Mouse (Mus musculus) forebrain, embryonic 12.5 days (tissue): ENCODE data around the gene Pdgfra. TPM values are rescaled to one million over a fixed set of nuclear protein-coding genes. Genes with fewer than 3 reads are reported as not detected.

ENCODE experiments used
- ATAC-seq: fragments of 200-750 bp; cut with Nextera tagmentation; 2 replicates; pipeline ENCODE4 v1.8.0; 2017; ENCODE audit warnings: moderate TSS enrichment; ENCODE audit not compliant: low FRiP score
- H3K27ac ChIP-seq: fragments of 300-500 bp; sonication (generic); 2 replicates; pipeline ENCODE4 v1.5.1; 2016; ENCODE audit warnings: mild to moderate bottlenecking
- H3K27me3 ChIP-seq: fragments of 300-500 bp; sonication (generic); 2 replicates; pipeline ENCODE4 v1.6.1; 2016; ENCODE audit warnings: mild to moderate bottlenecking
- H3K36me3 ChIP-seq: fragments of 300-500 bp; sonication (generic); replicated peaks from 2 replicates; pipeline ENCODE4 v1.6.1; 2016; ENCODE audit warnings: mild to moderate bottlenecking
- H3K4me1 ChIP-seq: fragments of 300-500 bp; sonication (generic); 2 replicates; pipeline ENCODE4 v1.6.1; 2016
- H3K4me2 ChIP-seq: fragments of 300-500 bp; sonication (generic); 2 replicates; pipeline ENCODE4 v1.6.1; 2016; ENCODE audit warnings: mild to moderate bottlenecking, moderate library complexity
- H3K4me3 ChIP-seq: fragments of 300-500 bp; sonication (generic); replicated peaks from 2 replicates; pipeline ENCODE4 v1.5.1; 2016; ENCODE audit warnings: mild to moderate bottlenecking
- H3K9ac ChIP-seq: fragments of 300-500 bp; sonication (generic); 2 replicates; pipeline ENCODE4 v1.6.1; 2016; ENCODE audit warnings: mild to moderate bottlenecking
- H3K9me3 ChIP-seq: fragments of 300-500 bp; sonication (generic); 2 replicates; pipeline ENCODE4 v1.6.1; 2016
- WGBS: fragments of 180-500 bp; shearing (Covaris S2); methylation state at CpG from one replicate; pipeline ENCODE4 v1.1.7; 2016; 5-methylcytosine and 5-hydroxymethylcytosine counted together
- microRNA-seq: library from miRNA; unstranded; fragments of <30 nt; microRNA quantifications from one replicate; pipeline ENCODE4, GENCODE M21; 2017
- polyA plus RNA-seq: library from polyadenylated mRNA; unstranded; fragments of >200 nt; fragmentation: Nextera tagmentation; extraction: Ambion mirVana; gene quantifications from 2 replicates; pipeline ENCODE4 v1.2.1, GENCODE M21; 2016

Pdgfra gene
- polyA plus RNA-seq, 1 experiment from 2014 or later, result 18.9 TPM

DNA sequence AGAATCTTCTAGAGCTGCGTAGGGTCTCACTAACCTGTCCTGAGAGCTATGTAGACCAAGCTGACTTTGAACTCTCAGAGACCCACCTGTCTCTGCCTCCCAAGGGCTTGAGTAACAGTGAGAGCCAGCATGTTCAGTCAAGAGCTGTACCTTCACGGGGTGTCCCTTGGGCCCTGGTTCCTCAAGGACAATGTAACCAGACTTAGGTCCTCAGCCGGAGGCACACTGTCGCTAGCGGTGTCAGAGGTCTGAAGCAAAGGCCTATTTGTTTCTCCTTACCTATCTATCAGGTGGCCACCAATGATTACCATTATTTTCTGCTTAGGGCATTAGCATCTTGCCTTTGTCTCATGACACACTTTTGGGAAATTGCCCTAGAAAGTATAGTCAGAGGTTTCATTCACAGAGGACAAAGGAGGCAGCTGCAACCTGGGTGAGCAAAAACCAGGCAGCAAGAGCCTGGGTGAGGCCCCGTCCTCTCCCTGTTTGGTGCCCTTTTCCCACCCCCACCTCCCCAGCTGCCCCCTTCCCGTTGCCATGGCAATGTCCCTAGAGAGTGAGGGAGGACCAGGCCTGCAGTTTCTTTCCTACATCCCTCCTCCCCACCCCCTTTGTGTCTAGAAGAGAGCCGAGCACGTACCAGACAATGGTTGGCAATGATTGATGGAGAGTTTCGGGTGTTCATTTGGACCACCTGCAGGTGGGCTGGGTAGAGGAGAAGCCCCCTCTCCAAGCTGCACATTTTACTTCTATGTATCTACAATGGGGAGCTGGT lies 70.6 kb downstream of the Pdgfra start:
- H3K9ac ChIP-seq, result no peak overlapping the region
- peaks cover 8% of the 10 kb centered on the region; the same call in 1 of the 2 replicates for H3K27me3 ChIP-seq
- H3K27ac ChIP-seq, result 0 out of 2 replicates have a peak overlapping the region, but pooled peaks have one; percentile 31
- no peaks in the 10 kb centered on the region for H3K9me3 ChIP-seq
- H3K4me2 ChIP-seq, result no peak overlapping the region
- no peaks in the 10 kb centered on the region for H3K36me3 ChIP-seq
- H3K4me3 ChIP-seq, result no peak overlapping the region
- ATAC-seq, result peak; percentile 82
- WGBS, result 50% methylated on average over 10 of the region's 10 CpGs
- H3K4me1 ChIP-seq, result peaks cover 24% of the 10 kb centered on the region

DNA sequence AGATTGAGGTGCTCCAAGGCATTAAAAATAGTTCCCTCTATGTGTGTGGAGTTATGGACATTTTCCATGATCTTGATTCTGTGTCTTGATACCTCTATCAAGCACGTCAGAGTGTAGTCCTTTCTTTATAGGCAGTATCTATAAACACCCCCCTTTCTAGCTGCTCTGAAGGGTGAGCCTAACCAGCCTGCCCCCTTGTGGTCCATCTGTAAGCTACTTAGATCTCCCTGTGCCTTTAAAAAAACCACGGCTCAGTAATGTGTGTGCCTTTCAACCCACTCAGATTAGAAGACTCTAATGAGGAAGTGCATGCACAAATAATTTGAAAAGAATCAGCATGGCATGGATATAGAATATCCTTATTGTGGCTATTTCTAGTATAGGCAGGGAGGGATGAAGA lies 86.3 kb downstream of the Pdgfra start:
- ATAC-seq, result no peak

DNA sequence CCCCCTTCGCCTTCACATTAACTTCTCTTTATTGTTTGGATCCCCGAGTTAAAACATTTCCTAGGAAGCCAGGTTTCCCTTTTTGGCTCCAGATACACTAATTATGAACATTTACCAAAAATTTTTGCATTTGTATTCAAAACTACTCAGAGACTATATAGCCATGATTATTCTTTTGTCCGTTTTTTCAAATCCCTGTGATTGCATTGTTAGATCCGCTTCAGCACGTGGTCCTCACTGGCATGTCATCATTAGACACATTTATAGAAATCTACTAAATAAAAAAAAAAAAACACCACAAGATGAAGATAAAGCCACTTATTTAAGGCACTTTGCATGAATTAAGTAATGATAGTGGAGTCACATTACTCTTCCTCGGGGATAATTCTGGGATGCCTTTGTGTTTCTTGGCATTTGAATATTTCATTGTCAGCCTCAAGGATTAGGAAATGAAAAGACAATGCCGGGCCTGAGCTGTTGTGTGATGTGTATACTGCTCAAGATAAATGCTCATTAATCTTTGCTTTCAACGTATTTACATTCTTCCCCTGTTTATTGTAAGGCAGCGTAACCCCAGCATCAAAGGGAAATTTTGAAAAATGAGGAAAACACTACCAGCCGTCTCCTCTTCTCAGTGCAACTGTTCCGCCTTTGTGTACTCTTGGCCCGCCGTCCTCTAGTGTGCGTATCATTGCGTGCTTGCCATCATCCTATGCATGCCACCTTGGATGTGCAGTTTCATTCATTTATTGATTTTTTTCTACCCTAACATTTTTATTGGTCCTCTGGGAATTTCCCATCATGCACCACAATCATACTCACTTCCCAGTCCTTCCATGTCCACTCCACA lies 87.1 kb downstream of the Pdgfra start:
- H3K9ac ChIP-seq, result no peak overlapping the region
- H3K36me3 ChIP-seq, result no peaks in the 10 kb centered on the region
- H3K27me3 ChIP-seq, result no peaks in the 10 kb centered on the region
- no peak for ATAC-seq
- H3K4me1 ChIP-seq, result no peaks in the 10 kb centered on the region
- no peak overlapping the region for H3K4me3 ChIP-seq
- H3K27ac ChIP-seq, result no peak overlapping the region
- H3K9me3 ChIP-seq, result no peaks in the 10 kb centered on the region
- H3K4me2 ChIP-seq, result no peak overlapping the region
- WGBS, result 67% methylated on average over 15 of the region's 15 CpGs

More for the DNA sequence above, 86.3 kb downstream of the Pdgfra start:
- H3K36me3 ChIP-seq, result no peaks in the 10 kb centered on the region
- H3K9ac ChIP-seq, result no peak overlapping the region
- H3K27ac ChIP-seq, result no peak overlapping the region
- 50% methylated on average over 2 of the region's 2 CpGs for WGBS
- H3K27me3 ChIP-seq, result no peaks in the 10 kb centered on the region
- no peak overlapping the region for H3K4me3 ChIP-seq
- no peak overlapping the region for H3K4me2 ChIP-seq
- H3K4me1 ChIP-seq, result no peaks in the 10 kb centered on the region
- H3K9me3 ChIP-seq, result no peaks in the 10 kb centered on the region

DNA sequence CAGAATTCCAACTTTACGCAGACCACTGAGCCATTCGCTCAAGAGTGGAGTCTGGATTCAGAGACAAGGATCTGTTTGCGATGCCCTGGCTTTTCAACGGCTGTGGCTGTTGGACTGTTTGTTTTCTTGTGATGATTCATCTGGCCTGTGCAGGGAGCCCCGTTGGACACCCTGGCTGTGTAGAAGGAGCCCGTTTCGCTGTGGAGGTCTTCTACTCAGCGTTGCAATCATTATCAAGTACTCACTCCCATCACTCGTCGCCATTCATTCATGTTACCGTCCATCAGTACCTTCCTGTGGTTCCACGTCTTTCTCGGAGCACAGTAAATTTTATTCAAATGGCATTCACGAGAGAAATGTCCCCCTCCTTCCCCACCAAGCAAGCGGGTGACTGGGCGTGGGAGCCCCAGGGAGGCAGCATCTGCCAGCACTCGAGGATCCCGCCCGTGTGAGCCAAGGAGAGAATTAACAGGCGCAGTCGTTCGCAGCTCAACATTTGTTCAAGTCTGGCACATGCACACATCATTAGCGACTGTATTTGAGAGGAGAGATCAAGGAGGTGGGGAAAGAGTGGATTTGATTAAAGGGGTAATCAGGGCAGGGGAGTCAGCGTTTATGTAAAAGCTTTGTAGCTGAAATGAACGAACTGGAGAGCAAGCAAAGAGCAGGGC lies 95.1 kb downstream of the Pdgfra start:
- peak overlapping the region; percentile 27; the same call in 1 of the 2 replicates for H3K27ac ChIP-seq
- H3K27me3 ChIP-seq, result no peaks in the 10 kb centered on the region
- peak overlapping the region; percentile 2 for H3K4me2 ChIP-seq
- no peak overlapping the region for H3K4me3 ChIP-seq
- WGBS, result 67% methylated on average over 25 of the region's 25 CpGs
- peaks cover 3% of the 10 kb centered on the region; the same call in 1 of the 2 replicates for H3K4me1 ChIP-seq
- no peak overlapping the region for H3K9ac ChIP-seq
- no peaks in the 10 kb centered on the region for H3K36me3 ChIP-seq
- peak; percentile 51; the same call in 1 of the 2 replicates for ATAC-seq
- no peaks in the 10 kb centered on the region for H3K9me3 ChIP-seq

Small RNA genes within 50 kb of the gene (microRNA-seq; reads per million reads assigned to microRNA genes)
- gene Mir7025, result not detected

Other genes with a start within 250 kb of the Pdgfra start
- gene Chic2, start 107.5 kb upstream of the Pdgfra start, polyA plus RNA-seq, result 48.5 and 53.7 TPM in 2 replicates
- 17.9 and 31.3 TPM in 2 replicates for gene Gsx2, start 76.7 kb upstream of the Pdgfra start, polyA plus RNA-seq